Mouse (Mus musculus) stomach, postnatal 0 days (tissue): ENCODE results near the gene Atxn7. TPM values are rescaled to one million over a fixed set of nuclear protein-coding genes. Genes with fewer than 3 reads are reported as not detected.

Experiments
- ATAC-seq: fragments of 200-750 bp; cut with Nextera tagmentation; 2 replicates; pipeline ENCODE4 v1.8.0; 2017; ENCODE audit not compliant: low FRiP score, low TSS enrichment
- DNase-seq: peaks from one replicate; pipeline ENCODE4 v3.0.0-alpha.2; 2016; ENCODE audit warnings: low spot score
- H3K27ac ChIP-seq: fragments of 300-500 bp; sonication (generic); replicated peaks from 2 replicates; pipeline ENCODE4 v1.5.1; 2014; ENCODE audit warnings: mild to moderate bottlenecking, control low read depth
- H3K27me3 ChIP-seq: fragments of 300-500 bp; sonication (generic); 2 replicates; pipeline ENCODE4 v1.6.1; 2014; ENCODE audit warnings: low read length; ENCODE audit not compliant: control insufficient read depth, insufficient read depth
- H3K36me3 ChIP-seq: fragments of 300-500 bp; sonication (generic); 2 replicates; pipeline ENCODE4 v1.6.1; 2014; ENCODE audit warnings: low read length, mixed read lengths; ENCODE audit not compliant: control insufficient read depth, insufficient read depth
- H3K4me1 ChIP-seq: fragments of 300-500 bp; sonication (generic); replicated peaks from 2 replicates; pipeline ENCODE4 v1.6.1; 2014; ENCODE audit warnings: antibody characterized with exemption; ENCODE audit not compliant: control insufficient read depth, insufficient read depth
- H3K4me2 ChIP-seq: fragments of 300-500 bp; sonication (generic); replicated peaks from 2 replicates; pipeline ENCODE4 v1.6.1; 2014; ENCODE audit warnings: low read depth, mild to moderate bottlenecking, control low read depth, moderate library complexity
- H3K4me3 ChIP-seq: fragments of 300-500 bp; sonication (generic); 2 replicates; pipeline ENCODE4 v1.5.1; 2014; ENCODE audit warnings: low read depth, low read length, control low read depth
- H3K9ac ChIP-seq: fragments of 300-500 bp; sonication (generic); 2 replicates; pipeline ENCODE4 v1.6.1; 2014; ENCODE audit warnings: mild to moderate bottlenecking, low read length, control low read depth, mixed read lengths
- H3K9me3 ChIP-seq: fragments of 300-500 bp; sonication (generic); 2 replicates; pipeline ENCODE4 v1.6.1; 2016; ENCODE audit warnings: low read length; ENCODE audit not compliant: control insufficient read depth
- CTCF ChIP-seq: IDR thresholded peaks from 2 replicates; pipeline ENCODE4 v1.5.1; 2016; ENCODE audit warnings: antibody characterized with exemption, low read depth, mild to moderate bottlenecking, moderate library complexity
- EP300 ChIP-seq: optimal IDR thresholded peaks from 2 replicates; pipeline ENCODE3; 2016; ENCODE audit warnings: antibody characterized with exemption
- WGBS: fragments of 180-500 bp; shearing (Covaris S2); extraction: QIAGEN DNeasy Blood & Tissue Kit; methylation state at CpG from one replicate; pipeline ENCODE4 v1.1.7; 2014; 5-methylcytosine and 5-hydroxymethylcytosine counted together
- polyA plus RNA-seq: library from polyadenylated mRNA; unstranded; fragments of >200 nt; fragmentation: Nextera tagmentation; extraction: Ambion mirVana; gene quantifications from 2 replicates; pipeline ENCODE4 v1.2.1, GENCODE M21; 2015

The Atxn7 gene
- polyA plus RNA-seq, 1 experiment from 2014 or later: 3.7 TPM

DNA sequence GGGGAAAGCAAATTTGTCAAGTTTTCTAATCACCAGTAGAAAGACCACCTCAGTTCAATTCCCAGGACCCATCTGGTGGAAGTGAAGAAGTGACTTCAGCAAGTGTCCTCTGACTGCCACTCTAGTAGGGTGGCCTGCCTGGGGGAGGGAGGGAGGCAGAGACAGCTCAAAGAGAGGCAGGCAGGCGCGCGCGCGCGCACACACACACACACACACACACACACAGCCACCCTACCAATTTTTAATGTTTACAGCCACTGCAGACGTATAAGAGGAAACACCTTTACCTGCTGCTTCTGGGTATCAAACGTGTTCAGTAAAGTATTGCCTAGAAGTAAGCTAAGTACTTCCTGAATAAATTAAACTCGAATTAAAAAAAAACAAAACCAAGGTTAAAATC is 1.2 kb upstream of the Atxn7 start:
- H3K4me1 ChIP-seq: no peaks in the 10 kb centered on the region; the same call in 1 of the 2 replicates
- ATAC-seq (no peak), DNase-seq (peak; percentile 57)
- peak overlapping the region; percentile 95 for H3K4me3 ChIP-seq
- H3K9ac ChIP-seq: peak overlapping the region; percentile 98
- H3K27me3 ChIP-seq: no peaks in the 10 kb centered on the region
- WGBS: 2% methylated on average over 9 of the region's 9 CpGs
- no peaks in the 10 kb centered on the region for H3K9me3 ChIP-seq
- peak overlapping the region; percentile 97 for H3K27ac ChIP-seq
- TF ChIP-seq EP300: no peak
- no peaks in the 10 kb centered on the region for H3K36me3 ChIP-seq
- peak overlapping the region; percentile 71 for H3K4me2 ChIP-seq

GRCm38 (mm10) chr14:13960482-13961325 is 536 bp upstream of the Atxn7 start:
- under 1% methylated on average over 54 of the region's 75 CpGs for WGBS
- no peak for TF ChIP-seq EP300
- H3K9me3 ChIP-seq: no peaks in the 10 kb centered on the region
- H3K27me3 ChIP-seq: no peaks in the 10 kb centered on the region
- ATAC-seq (peak; percentile 90), DNase-seq (peak; percentile 81)
- no peaks in the 10 kb centered on the region; the same call in 1 of the 2 replicates for H3K4me1 ChIP-seq
- peak overlapping the region; percentile 98 for H3K9ac ChIP-seq
- H3K36me3 ChIP-seq: no peaks in the 10 kb centered on the region
- H3K27ac ChIP-seq: peak overlapping the region; percentile 97
- peak overlapping the region; percentile 71 for H3K4me2 ChIP-seq
- H3K4me3 ChIP-seq: peak overlapping the region; percentile 95

- 76% methylated on average over 6 of the region's 6 CpGs for WGBS
- H3K27ac ChIP-seq: no peak overlapping the region
- H3K4me2 ChIP-seq: peak overlapping the region; percentile 14; the same call in 1 of the 2 replicates
These were observed 1.2 kb downstream of the Atxn7 start for GRCm38 (mm10) chr14:13962476-13962875.

GRCm38 (mm10) chr14:13963527-13963926 is 2.3 kb downstream of the Atxn7 start:
- 48% methylated on average over 1 of the region's 1 CpGs for WGBS
- no peak overlapping the region for H3K9ac ChIP-seq

More at GRCm38 (mm10) chr14:13962476-13962875, 1.2 kb downstream of the Atxn7 start:
- no peaks in the 10 kb centered on the region for H3K27me3 ChIP-seq
- DNase-seq (no peak), ATAC-seq (no peak)
- no peaks in the 10 kb centered on the region for H3K9me3 ChIP-seq
- no peak overlapping the region for H3K9ac ChIP-seq
- TF ChIP-seq CTCF (no peak), EP300 (no peak)
- no peak overlapping the region for H3K4me3 ChIP-seq
- H3K36me3 ChIP-seq: no peaks in the 10 kb centered on the region
- no peaks in the 10 kb centered on the region; the same call in 1 of the 2 replicates for H3K4me1 ChIP-seq

DNA sequence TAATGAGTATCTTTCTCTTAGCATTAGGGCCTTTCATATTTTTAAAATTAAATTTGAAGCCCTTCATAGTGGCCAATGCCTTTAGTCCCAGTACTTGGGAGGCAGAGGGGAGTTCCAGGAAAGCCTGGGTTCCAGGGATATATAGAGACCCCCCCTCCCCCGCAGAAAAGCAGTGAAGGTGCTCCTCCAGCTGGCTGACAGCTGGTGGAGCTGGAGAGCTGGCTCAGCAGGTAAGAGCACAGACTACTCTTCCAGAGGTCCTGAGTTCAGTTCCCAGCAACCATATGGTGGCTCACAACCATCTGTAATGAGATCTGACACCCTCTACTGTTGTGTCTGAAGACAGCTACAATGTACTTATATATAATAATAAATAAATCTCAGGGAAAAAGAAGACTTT is 6.4 kb downstream of the Atxn7 start:
- DNase-seq (no peak), ATAC-seq (no peak)
- Histone ChIP-seq H3K9me3 (no peaks in the 10 kb centered on the region), H3K4me2 (no peak overlapping the region), H3K9ac (no peak overlapping the region), H3K4me1 (no peaks in the 10 kb centered on the region), H3K4me3 (no peak overlapping the region), H3K36me3 (no peaks in the 10 kb centered on the region), H3K27ac (no peak overlapping the region), H3K27me3 (no peaks in the 10 kb centered on the region)
- 56% methylated on average over 1 of the region's 1 CpGs for WGBS
- no peak for TF ChIP-seq EP300
- TF ChIP-seq CTCF: peak; percentile 45

More at GRCm38 (mm10) chr14:13963527-13963926, 2.3 kb downstream of the Atxn7 start:
- H3K4me1 ChIP-seq: no peaks in the 10 kb centered on the region; the same call in 1 of the 2 replicates
- H3K4me2 ChIP-seq: no peak overlapping the region
- no peak overlapping the region for H3K27ac ChIP-seq
- DNase-seq (no peak), ATAC-seq (no peak)
- no peaks in the 10 kb centered on the region for H3K9me3 ChIP-seq
- no peak for TF ChIP-seq EP300
- TF ChIP-seq CTCF: no peak
- H3K36me3 ChIP-seq: no peaks in the 10 kb centered on the region
- no peak overlapping the region for H3K4me3 ChIP-seq
- no peaks in the 10 kb centered on the region for H3K27me3 ChIP-seq

- H3K4me1 ChIP-seq: no peaks in the 10 kb centered on the region
- H3K9me3 ChIP-seq: no peaks in the 10 kb centered on the region
- H3K4me3 ChIP-seq: no peak overlapping the region
- no peak overlapping the region for H3K9ac ChIP-seq
- no peak for ATAC-seq
- no peak for DNase-seq
- no peak for TF ChIP-seq CTCF
- no peak for TF ChIP-seq EP300
- H3K36me3 ChIP-seq: no peaks in the 10 kb centered on the region
- WGBS: 81% methylated on average over 5 of the region's 5 CpGs
- H3K4me2 ChIP-seq: no peak overlapping the region
- no peak overlapping the region for H3K27ac ChIP-seq
- H3K27me3 ChIP-seq: no peaks in the 10 kb centered on the region
These were observed 7.2 kb downstream of the Atxn7 start for GRCm38 (mm10) chr14:13968476-13968875.
